Mouse (Mus musculus) limb, embryonic 10.5 days (tissue): Measurements from ENCODE around the gene Nkx1-1. TPM values are rescaled to one million over a fixed set of nuclear protein-coding genes. Genes with fewer than 3 reads are reported as not detected.

Experiments used
- DNase-seq: peaks from one replicate; pipeline ENCODE4 v3.0.0-alpha.2; 2017; ENCODE audit warnings: low spot score
- H3K27ac ChIP-seq: fragments of 300-500 bp; sonication (generic); 2 replicates; pipeline ENCODE4 v1.5.1; 2016; ENCODE audit warnings: mild to moderate bottlenecking
- H3K27me3 ChIP-seq: fragments of 300-500 bp; sonication (generic); 2 replicates; pipeline ENCODE4 v1.6.1; 2016; ENCODE audit warnings: low read depth, mild to moderate bottlenecking; ENCODE audit not compliant: poor library complexity, severe bottlenecking
- H3K36me3 ChIP-seq: fragments of 300-500 bp; sonication (generic); 2 replicates; pipeline ENCODE4 v1.6.1; 2016; ENCODE audit warnings: mild to moderate bottlenecking, moderate library complexity
- H3K4me1 ChIP-seq: fragments of 300-500 bp; sonication (generic); 2 replicates; pipeline ENCODE4 v1.6.1; 2016
- H3K4me3 ChIP-seq: fragments of 300-500 bp; sonication (generic); 2 replicates; pipeline ENCODE4 v1.5.1; 2016; ENCODE audit warnings: mild to moderate bottlenecking, moderate library complexity
- H3K9me3 ChIP-seq: fragments of 300-500 bp; sonication (generic); replicated peaks from 2 replicates; pipeline ENCODE4 v1.6.1; 2016; ENCODE audit warnings: mild to moderate bottlenecking
- WGBS: fragments of 180-500 bp; shearing (Covaris S2); methylation state at CpG from one replicate; pipeline ENCODE4 v1.1.7; 2016; 5-methylcytosine and 5-hydroxymethylcytosine counted together
- polyA plus RNA-seq: library from polyadenylated mRNA; unstranded; fragments of >200 nt; fragmentation: Nextera tagmentation; extraction: Ambion mirVana; gene quantifications from 2 replicates; pipeline ENCODE4 v1.2.1, GENCODE M21; 2016

The Nkx1-1 gene
- polyA plus RNA-seq, 1 experiment from 2014 or later: not detected

- H3K27ac ChIP-seq: no peak overlapping the region
- 89% methylated on average over 11 of the region's 11 CpGs for WGBS
- H3K4me3 ChIP-seq: no peak overlapping the region
- H3K9me3 ChIP-seq: no peaks in the 10 kb centered on the region
- peaks cover 29% of the 10 kb centered on the region for H3K36me3 ChIP-seq
- H3K27me3 ChIP-seq: no peaks in the 10 kb centered on the region
- H3K4me1 ChIP-seq: no peaks in the 10 kb centered on the region
- DNase-seq: no peak
Observed at GRCm38 (mm10) chr5:33387550-33387949, 46.2 kb downstream of the Nkx1-1 start.

Other genes starting within 250 kb of the Nkx1-1 start
- 2.8 TPM in 2 replicates for gene Spon2, start 215.5 kb downstream of the Nkx1-1 start, polyA plus RNA-seq
- gene Ctbp1, start 159.0 kb downstream of the Nkx1-1 start, polyA plus RNA-seq: 440 and 473 TPM in 2 replicates
- gene Maea, start 98.5 kb downstream of the Nkx1-1 start, polyA plus RNA-seq: 161 and 162 TPM in 2 replicates
- 6.0 and 8.6 TPM in 2 replicates for gene Uvssa, start 55.4 kb downstream of the Nkx1-1 start, polyA plus RNA-seq
- gene Fam53a, start 195.7 kb upstream of the Nkx1-1 start, polyA plus RNA-seq: 78.8 and 81.4 TPM in 2 replicates
- 0.30 and 0.91 TPM in 2 replicates for gene Gm9903, start 195.9 kb upstream of the Nkx1-1 start, polyA plus RNA-seq
- gene Slbp, start 218.6 kb upstream of the Nkx1-1 start, polyA plus RNA-seq: 340 and 345 TPM in 2 replicates
- gene Tacc3, start 224.2 kb upstream of the Nkx1-1 start, polyA plus RNA-seq: 323 and 325 TPM in 2 replicates
- gene Tmem129, start 224.4 kb upstream of the Nkx1-1 start, polyA plus RNA-seq: 40.5 and 47.2 TPM in 2 replicates